Mouse (Mus musculus): ENCODE results near the gene Ibtk. TPM values are rescaled to one million over a fixed set of nuclear protein-coding genes. Genes with fewer than 3 reads are reported as not detected.

Ibtk gene
- polyA plus RNA-seq, 1 experiment from 2014 or later: 29.2 TPM

DNA sequence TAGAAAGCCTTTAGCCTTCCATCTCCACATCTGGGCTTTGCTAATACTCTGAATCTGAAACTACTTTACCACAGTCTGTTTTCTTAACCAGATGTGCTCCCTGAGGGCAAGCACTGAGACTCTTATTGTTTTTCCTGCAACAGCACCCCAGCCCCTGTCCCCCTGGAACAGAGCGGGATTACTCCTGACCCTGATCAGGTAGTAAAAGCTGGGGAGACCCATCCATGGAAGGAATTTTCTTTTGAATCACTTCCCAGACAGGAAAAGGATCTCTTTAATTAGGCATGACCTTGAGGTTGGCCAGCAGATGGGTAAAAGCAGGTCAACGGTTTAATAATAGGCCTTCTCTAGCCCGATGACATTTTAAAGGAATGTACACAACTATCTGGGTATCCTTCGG is 95.7 kb downstream of the Ibtk start:
- ATAC-seq (ENCODE audit: insufficient number of reproducible peaks, low FRiP score, low TSS enrichment, low read depth): no peak
- 26% methylated on average over 4 of the region's 4 CpGs for WGBS

GRCm38 (mm10) chr9:85638276-85638675 is 110.9 kb downstream of the Ibtk start:
- Histone ChIP-seq H3K9ac (no peak overlapping the region), H3K9me3 (replicated peaks) (no peaks in the 10 kb centered on the region), H3K27me3 (no peaks in the 10 kb centered on the region), H3K4me1 (no peaks in the 10 kb centered on the region), H3K36me3 (no peaks in the 10 kb centered on the region), H3K4me3 (replicated peaks) (no peak overlapping the region), H3K27ac (replicated peaks) (no peak overlapping the region), H3K4me2 (replicated peaks) (no peak overlapping the region)
- WGBS: 76% methylated on average over 2 of the region's 2 CpGs
- no peak for ATAC-seq (ENCODE audit: insufficient number of reproducible peaks, low FRiP score, low TSS enrichment, low read depth)

More for the DNA sequence above, 95.7 kb downstream of the Ibtk start:
- Histone ChIP-seq H3K9ac (no peak overlapping the region), H3K4me1 (0 out of 2 replicates have a peak, but pooled peaks cover 3% of the 10 kb centered on the region), H3K9me3 (replicated peaks) (no peaks in the 10 kb centered on the region), H3K27ac (replicated peaks) (no peak overlapping the region), H3K4me2 (replicated peaks) (no peak overlapping the region), H3K4me3 (replicated peaks) (no peak overlapping the region), H3K27me3 (no peaks in the 10 kb centered on the region), H3K36me3 (no peaks in the 10 kb centered on the region)

Other genes starting within 250 kb of the Ibtk start
- gene Tpbg, start 93.0 kb upstream of the Ibtk start, polyA plus RNA-seq (2015; fragmentation: Nextera tagmentation; extraction: Ambion mirVana): 28.9 and 31.0 TPM in 2 replicates